Mouse (Mus musculus): ENCODE results near the gene Sulf2.

DNA sequence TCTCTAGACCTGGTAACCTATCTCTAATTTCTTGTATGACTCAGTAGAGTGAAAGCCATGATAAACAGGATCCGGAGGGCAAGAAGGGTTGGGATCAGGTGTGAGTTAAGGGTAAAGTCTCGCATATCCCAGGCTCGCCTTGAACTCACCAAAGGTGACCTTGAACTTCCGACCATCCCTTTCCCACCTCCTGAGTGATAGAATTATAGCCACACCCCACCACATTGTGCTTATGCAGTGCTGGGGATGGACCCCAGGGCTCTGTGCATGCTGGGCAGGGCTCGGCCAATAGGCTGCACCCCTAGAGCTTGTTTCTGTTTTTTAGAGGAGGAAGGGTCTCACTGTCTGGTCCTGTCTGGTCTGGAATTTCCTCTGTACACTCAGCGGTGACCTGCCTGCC lies 14.4 kb downstream of the Sulf2 start:
- no peak for TF ChIP-seq CTCF (IDR thresholded peaks at IDR 0.05; ENCODE audit: extremely low read depth, insufficient read depth, insufficient read length, insufficient replicate concordance)
- no peak for TF ChIP-seq POLR2A (IDR thresholded peaks at IDR 0.05; ENCODE audit: low read depth, low read length)

Data from spleen, adult 2 months (tissue).